Mouse (Mus musculus) kidney, embryonic 16.5 days (tissue): Measurements from ENCODE around the gene Gch1. TPM values are rescaled to one million over a fixed set of nuclear protein-coding genes. Genes with fewer than 3 reads are reported as not detected.
"Not testable (repeated sequence)": the region's sequence is repeated elsewhere in the genome, so short reads cannot be mapped to it uniquely, and the experiment has no call there.

Source experiments
- ATAC-seq: fragments of 200-750 bp; cut with Nextera tagmentation; 2 replicates; pipeline ENCODE4 v1.8.0; 2017; ENCODE audit warnings: moderate TSS enrichment; ENCODE audit not compliant: low FRiP score, low TSS enrichment
- H3K27ac ChIP-seq: fragments of 300-500 bp; sonication (generic); 2 replicates; pipeline ENCODE4 v1.5.1; 2014; ENCODE audit warnings: low read length
- H3K27me3 ChIP-seq: fragments of 300-500 bp; sonication (generic); 2 replicates; pipeline ENCODE4 v1.6.1; 2014; ENCODE audit warnings: low read length, control low read depth, mixed read lengths; ENCODE audit not compliant: insufficient read depth
- H3K36me3 ChIP-seq: fragments of 300-500 bp; sonication (generic); 2 replicates; pipeline ENCODE4 v1.6.1; 2014; ENCODE audit warnings: low read length, control low read depth, mixed read lengths; ENCODE audit not compliant: insufficient read depth
- H3K4me1 ChIP-seq: fragments of 300-500 bp; sonication (generic); 2 replicates; pipeline ENCODE4 v1.6.1; 2014; ENCODE audit warnings: low read length, control low read depth, mixed read lengths; ENCODE audit not compliant: insufficient read depth
- H3K4me2 ChIP-seq: fragments of 300-500 bp; sonication (generic); replicated peaks from 2 replicates; pipeline ENCODE4 v1.6.1; 2014; ENCODE audit warnings: low read depth, low read length
- H3K4me3 ChIP-seq: fragments of 300-500 bp; sonication (generic); 2 replicates; pipeline ENCODE4 v1.5.1; 2014; ENCODE audit warnings: mild to moderate bottlenecking, low read length
- H3K9ac ChIP-seq: fragments of 300-500 bp; sonication (generic); replicated peaks from 2 replicates; pipeline ENCODE4 v1.6.1; 2014; ENCODE audit warnings: low read length
- H3K9me3 ChIP-seq: fragments of 300-500 bp; sonication (generic); 2 replicates; pipeline ENCODE4 v1.6.1; 2016; ENCODE audit warnings: low read length, control low read depth
- WGBS: fragments of 180-500 bp; shearing (Covaris S2); extraction: QIAGEN DNeasy Blood & Tissue Kit; methylation state at CpG from one replicate; pipeline ENCODE4 v1.1.7; 2014; 5-methylcytosine and 5-hydroxymethylcytosine counted together
- polyA plus RNA-seq: library from polyadenylated mRNA; unstranded; fragments of >200 nt; fragmentation: Nextera tagmentation; extraction: Ambion mirVana; gene quantifications from 2 replicates; pipeline ENCODE4 v1.2.1, GENCODE M21; 2015

Gene Gch1
- polyA plus RNA-seq, 1 experiment from 2014 or later = 1.9 TPM

GRCm38 (mm10) chr14:47136637-47137036 is 52.6 kb downstream of the Gch1 start:
- Histone ChIP-seq H3K4me1 (no peaks in the 10 kb centered on the region), H3K9ac (no peak overlapping the region), H3K27ac (no peak overlapping the region), H3K4me3 (no peak overlapping the region), H3K4me2 (no peak overlapping the region), H3K9me3 (no peaks in the 10 kb centered on the region), H3K36me3 (no peaks in the 10 kb centered on the region), H3K27me3 (no peaks in the 10 kb centered on the region)
- ATAC-seq = peak; percentile 42; the same call in 1 of the 2 replicates
- 68% methylated on average over 5 of the region's 5 CpGs for WGBS

- no peak overlapping the region for H3K4me2 ChIP-seq
- ATAC-seq = no peak
- no peaks in the 10 kb centered on the region for H3K27me3 ChIP-seq
- no peak overlapping the region for H3K27ac ChIP-seq
- no peaks in the 10 kb centered on the region for H3K36me3 ChIP-seq
- no peak overlapping the region for H3K4me3 ChIP-seq
- no peaks in the 10 kb centered on the region for H3K9me3 ChIP-seq
- WGBS = 65% methylated on average over 10 of the region's 10 CpGs
- no peaks in the 10 kb centered on the region for H3K4me1 ChIP-seq
- H3K9ac ChIP-seq = no peak overlapping the region
These were observed 55.3 kb downstream of the Gch1 start for GRCm38 (mm10) chr14:47133948-47134347.

GRCm38 (mm10) chr14:47127987-47128386 is 61.2 kb downstream of the Gch1 start:
- no peak overlapping the region for H3K9ac ChIP-seq
- ATAC-seq = no peak
- no peak overlapping the region for H3K4me3 ChIP-seq
- no peak overlapping the region for H3K27ac ChIP-seq
- WGBS = 90% methylated on average over 5 of the region's 5 CpGs
- no peaks in the 10 kb centered on the region for H3K4me1 ChIP-seq
- no peak overlapping the region for H3K4me2 ChIP-seq
- H3K9me3 ChIP-seq = no peaks in the 10 kb centered on the region
- no peaks in the 10 kb centered on the region for H3K27me3 ChIP-seq
- H3K36me3 ChIP-seq = no peaks in the 10 kb centered on the region

GRCm38 (mm10) chr14:47117522-47117921 is 71.7 kb downstream of the Gch1 start:
- H3K27me3 ChIP-seq = no peaks in the 10 kb centered on the region
- H3K36me3 ChIP-seq = no peaks in the 10 kb centered on the region
- no peaks in the 10 kb centered on the region for H3K4me1 ChIP-seq
- H3K9me3 ChIP-seq = no peaks in the 10 kb centered on the region
- H3K4me3 ChIP-seq = no peak overlapping the region
- 76% methylated on average over 7 of the region's 7 CpGs for WGBS
- no peak overlapping the region for H3K9ac ChIP-seq
- no peak for ATAC-seq
- no peak overlapping the region for H3K27ac ChIP-seq
- no peak overlapping the region for H3K4me2 ChIP-seq

- no peaks in the 10 kb centered on the region for H3K9me3 ChIP-seq
- H3K27me3 ChIP-seq = no peaks in the 10 kb centered on the region
- H3K4me3 ChIP-seq = no peak overlapping the region
- no peaks in the 10 kb centered on the region for H3K4me1 ChIP-seq
- H3K27ac ChIP-seq = no peak overlapping the region
- 78% methylated on average over 9 of the region's 10 CpGs for WGBS
- no peaks in the 10 kb centered on the region for H3K36me3 ChIP-seq
- no peak for ATAC-seq
- no peak overlapping the region for H3K9ac ChIP-seq
- H3K4me2 ChIP-seq = no peak overlapping the region
These were observed 73.0 kb downstream of the Gch1 start for GRCm38 (mm10) chr14:47116062-47116762.

- Histone ChIP-seq H3K9ac (no peak overlapping the region), H3K27me3 (no peaks in the 10 kb centered on the region), H3K4me3 (no peak overlapping the region), H3K27ac (no peak overlapping the region), H3K4me1 (no peaks in the 10 kb centered on the region), H3K4me2 (no peak overlapping the region), H3K36me3 (no peaks in the 10 kb centered on the region), H3K9me3 (no peaks in the 10 kb centered on the region)
- 60% methylated on average over 9 of the region's 9 CpGs for WGBS
- ATAC-seq = no peak
These were observed 74.1 kb downstream of the Gch1 start for GRCm38 (mm10) chr14:47115154-47115553.

- no peaks in the 10 kb centered on the region for H3K27me3 ChIP-seq
- no peaks in the 10 kb centered on the region for H3K4me1 ChIP-seq
- no peaks in the 10 kb centered on the region for H3K36me3 ChIP-seq
- 47% methylated on average over 9 of the region's 9 CpGs for WGBS
- H3K9ac ChIP-seq = no peak overlapping the region
- H3K9me3 ChIP-seq = no peaks in the 10 kb centered on the region
- no peak for ATAC-seq
- H3K4me3 ChIP-seq = no peak overlapping the region
- H3K27ac ChIP-seq = no peak overlapping the region
- no peak overlapping the region for H3K4me2 ChIP-seq
These were observed 77.9 kb downstream of the Gch1 start for GRCm38 (mm10) chr14:47111341-47111740.

- H3K9me3 ChIP-seq, H3K36me3 ChIP-seq, H3K9ac ChIP-seq, H3K4me1 ChIP-seq, ATAC-seq, H3K27ac ChIP-seq, H3K4me2 ChIP-seq, H3K27me3 ChIP-seq, H3K4me3 ChIP-seq: not testable (repeated sequence)
- WGBS = 83% methylated on average over 6 of the region's 7 CpGs
These were observed 78.8 kb downstream of the Gch1 start for GRCm38 (mm10) chr14:47110391-47110790.

- H3K4me3 ChIP-seq = no peak overlapping the region
- WGBS = 91% methylated on average over 3 of the region's 3 CpGs
- ATAC-seq = no peak
These were observed 81.8 kb downstream of the Gch1 start for GRCm38 (mm10) chr14:47107461-47107860.

GRCm38 (mm10) chr14:47105755-47106154 is 83.5 kb downstream of the Gch1 start:
- Histone ChIP-seq H3K27me3 (no peaks in the 10 kb centered on the region), H3K9ac (no peak overlapping the region), H3K4me3 (no peak overlapping the region), H3K4me1 (peaks cover 4% of the 10 kb centered on the region; the same call in 1 of the 2 replicates), H3K27ac (no peak overlapping the region), H3K9me3 (no peaks in the 10 kb centered on the region), H3K36me3 (no peaks in the 10 kb centered on the region), H3K4me2 (no peak overlapping the region)
- ATAC-seq = no peak
- 86% methylated on average over 3 of the region's 3 CpGs for WGBS

More at GRCm38 (mm10) chr14:47107461-47107860, 81.8 kb downstream of the Gch1 start:
- Histone ChIP-seq H3K9ac (no peak overlapping the region), H3K4me1 (peaks cover 4% of the 10 kb centered on the region; the same call in 1 of the 2 replicates), H3K4me2 (no peak overlapping the region), H3K36me3 (no peaks in the 10 kb centered on the region), H3K27me3 (no peaks in the 10 kb centered on the region), H3K9me3 (no peaks in the 10 kb centered on the region), H3K27ac (no peak overlapping the region)
